Mouse (Mus musculus): ENCODE measurements around the gene Ttk.

- TF ChIP-seq CTCF (IDR thresholded peaks at IDR 0.05; ENCODE audit: low read depth, low read length) (no peak), POLR2A (IDR thresholded peaks at IDR 0.05; ENCODE audit: extremely low read depth, insufficient read depth, low read length) (no peak)
Observed at GRCm38 (mm10) chr9:83907017-83907416, 72.5 kb downstream of the Ttk start.

Data from liver, adult 2 months (tissue).